Mouse (Mus musculus) ES-Bruce4 (cell line): ENCODE results near the gene Mtus2. TPM values are rescaled to one million over a fixed set of nuclear protein-coding genes. Genes with fewer than 3 reads are reported as not detected.
"Not testable (repeated sequence)": the region's sequence is repeated elsewhere in the genome, so short reads cannot be mapped to it uniquely, and the experiment has no call there.

Source experiments
- H3K27ac ChIP-seq: 2 replicates; pipeline ENCODE4 v1.5.1; 2012; ENCODE audit warnings: low read length, inconsistent platforms; ENCODE audit not compliant: insufficient read depth
- H3K27me3 ChIP-seq: 2 replicates; pipeline ENCODE4 v1.6.1; 2012; ENCODE audit warnings: mild to moderate bottlenecking, low read length, inconsistent platforms; ENCODE audit not compliant: control insufficient read depth, poor library complexity, insufficient read depth, severe bottlenecking
- H3K36me3 ChIP-seq: 2 replicates; pipeline ENCODE4 v1.6.1; 2012; ENCODE audit warnings: inconsistent platforms, mild to moderate bottlenecking, low read length, moderate library complexity; ENCODE audit not compliant: control insufficient read depth, poor library complexity, insufficient read depth, severe bottlenecking
- H3K4me1 ChIP-seq: one replicate; pipeline ENCODE4 v1.8.1; 2011; ENCODE audit warnings: low read length; ENCODE audit not compliant: control insufficient read depth, insufficient read depth
- H3K4me3 ChIP-seq: 2 replicates; pipeline ENCODE4 v1.5.1; 2011; ENCODE audit warnings: low read depth, mild to moderate bottlenecking, low read length
- H3K9ac ChIP-seq: 2 replicates; pipeline ENCODE4 v1.6.1; 2012; ENCODE audit warnings: low read depth, mild to moderate bottlenecking, inconsistent platforms; ENCODE audit not compliant: poor library complexity, severe bottlenecking
- H3K9me3 ChIP-seq: replicated peaks from 2 replicates; pipeline ENCODE4 v1.6.1; 2012; ENCODE audit warnings: mild to moderate bottlenecking, low read length, inconsistent platforms; ENCODE audit not compliant: control insufficient read depth, poor library complexity, insufficient read depth, severe bottlenecking
- CTCF ChIP-seq: IDR thresholded peaks from one replicate; pipeline ENCODE4 v1.8.1; 2011; ENCODE audit warnings: low read depth, low read length
- EP300 ChIP-seq: IDR thresholded peaks from 2 replicates; pipeline ENCODE4 v1.6.1; 2011; ENCODE audit warnings: low read depth, low read length; ENCODE audit not compliant: insufficient read depth
- POLR2A ChIP-seq: IDR thresholded peaks from one replicate; pipeline ENCODE4 v1.8.1; 2011; ENCODE audit warnings: low read length; ENCODE audit not compliant: insufficient read depth
- polyA plus RNA-seq: library from polyadenylated mRNA; stranded (reverse); fragments of >200 nt; gene quantifications from 2 replicates; pipeline ENCODE4 v1.2.4, GENCODE M21; 2011; ENCODE audit warnings: low read depth; ENCODE audit not compliant: missing spikeins, insufficient read depth, insufficient read length

Gene Mtus2
- polyA plus RNA-seq, 1 experiment: 2.4 TPM

GRCm38 (mm10) chr5:147928668-147929497 lies 28.2 kb upstream of the Mtus2 start:
- Histone ChIP-seq H3K9me3 (no peaks in the 10 kb centered on the region), H3K4me3 (no peak overlapping the region), H3K4me1 (no peaks in the 10 kb centered on the region), H3K27ac (no peak overlapping the region), H3K36me3 (no peaks in the 10 kb centered on the region), H3K27me3 (no peaks in the 10 kb centered on the region), H3K9ac (peak overlapping the region; percentile 52)
- TF ChIP-seq POLR2A (no peak), CTCF (peak; percentile 21)

- TF ChIP-seq CTCF (no peak), POLR2A (no peak), EP300 (no peak)
- no peaks in the 10 kb centered on the region for H3K27me3 ChIP-seq
These were observed 22.0 kb upstream of the Mtus2 start for GRCm38 (mm10) chr5:147935096-147935495.

DNA sequence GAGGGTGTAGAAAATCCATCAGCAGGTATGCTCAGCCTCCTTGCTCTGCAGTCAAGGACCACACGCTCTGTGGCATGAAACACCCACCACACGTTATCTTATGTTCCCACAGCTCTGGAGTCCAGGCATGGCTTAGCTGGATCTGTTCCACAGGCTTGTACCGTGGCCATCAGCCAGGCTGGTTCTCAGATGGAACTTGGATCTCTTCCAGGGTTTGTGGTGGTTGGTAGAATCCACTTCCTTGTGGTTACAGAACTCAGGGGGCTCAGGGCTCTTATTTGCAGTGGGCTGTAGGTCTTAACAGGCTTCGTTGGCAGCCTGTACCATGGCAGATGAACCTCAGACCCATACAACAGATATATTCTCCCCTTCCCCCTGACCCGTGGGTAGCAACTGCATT lies 17.9 kb upstream of the Mtus2 start:
- H3K4me1 ChIP-seq: peaks cover 2% of the 10 kb centered on the region
- no peak overlapping the region for H3K4me3 ChIP-seq
- no peak overlapping the region for H3K27ac ChIP-seq
- H3K36me3 ChIP-seq: no peaks in the 10 kb centered on the region
- H3K9ac ChIP-seq: no peak overlapping the region
- H3K27me3 ChIP-seq: no peaks in the 10 kb centered on the region
- TF ChIP-seq CTCF (no peak), POLR2A (no peak), EP300 (no peak)
- H3K9me3 ChIP-seq: no peaks in the 10 kb centered on the region; the same call in 1 of the 2 replicates

More at GRCm38 (mm10) chr5:147935096-147935495, 22.0 kb upstream of the Mtus2 start:
- H3K36me3 ChIP-seq: no peaks in the 10 kb centered on the region
- H3K27ac ChIP-seq: no peak overlapping the region
- H3K9me3 ChIP-seq: no peaks in the 10 kb centered on the region; the same call in 1 of the 2 replicates
- H3K4me1 ChIP-seq: no peaks in the 10 kb centered on the region
- no peak overlapping the region for H3K4me3 ChIP-seq
- no peak overlapping the region for H3K9ac ChIP-seq

DNA sequence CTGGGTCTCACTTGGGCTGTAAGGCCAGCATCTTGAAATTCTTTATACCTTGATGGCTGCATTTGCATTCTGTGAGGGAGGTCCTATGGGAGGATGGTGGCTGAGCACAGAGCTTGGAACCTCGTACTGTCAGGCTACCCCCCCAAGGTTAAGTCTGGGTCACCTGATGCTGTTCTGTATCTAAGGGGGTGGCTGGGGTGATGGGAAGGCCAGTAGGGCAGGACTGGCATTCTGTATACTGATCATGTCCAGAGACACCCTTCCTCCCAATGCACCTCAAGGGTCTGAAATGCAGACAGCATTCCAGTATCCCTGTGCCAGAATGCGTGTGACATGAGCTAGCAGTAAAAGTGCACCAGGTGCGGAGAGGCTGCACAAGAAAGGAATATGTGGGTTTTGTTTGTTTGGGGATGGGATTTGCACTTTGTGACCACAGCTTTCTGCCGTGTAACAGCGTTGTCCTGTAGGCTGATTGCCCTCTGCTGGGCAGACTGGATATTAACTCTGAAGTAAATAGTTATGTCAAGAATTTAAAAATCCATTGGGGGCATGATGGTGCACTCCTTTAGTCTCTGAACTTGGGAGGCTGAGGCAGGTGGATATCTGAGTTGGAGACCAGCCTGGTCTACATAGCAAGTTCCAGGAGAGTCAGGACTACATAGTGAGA lies 12.0 kb upstream of the Mtus2 start:
- Histone ChIP-seq H3K9me3 (no peaks in the 10 kb centered on the region), H3K4me1 (peaks cover 8% of the 10 kb centered on the region), H3K9ac (no peak overlapping the region), H3K4me3 (no peak overlapping the region), H3K36me3 (no peaks in the 10 kb centered on the region), H3K27me3 (no peaks in the 10 kb centered on the region), H3K27ac (no peak overlapping the region)
- TF ChIP-seq POLR2A (no peak), EP300 (no peak), CTCF (peak; percentile 54)

- Histone ChIP-seq H3K27ac (0 out of 2 replicates have a peak overlapping the region, but pooled peaks have one; percentile 3), H3K36me3 (no peaks in the 10 kb centered on the region), H3K4me3 (peak overlapping the region; percentile 12; the same call in 1 of the 2 replicates), H3K9ac (0 out of 2 replicates have a peak overlapping the region, but pooled peaks have one; percentile 2), H3K27me3 (no peaks in the 10 kb centered on the region), H3K4me1 (peaks cover 3% of the 10 kb centered on the region), H3K9me3 (no peaks in the 10 kb centered on the region)
- TF ChIP-seq POLR2A: no peak
- TF ChIP-seq EP300: no peak
- TF ChIP-seq CTCF: no peak
These were observed 7.2 kb upstream of the Mtus2 start for GRCm38 (mm10) chr5:147949881-147950280.

GRCm38 (mm10) chr5:147951751-147952150 lies 5.4 kb upstream of the Mtus2 start:
- Histone ChIP-seq H3K4me1 (peaks cover 2% of the 10 kb centered on the region), H3K9me3 (no peaks in the 10 kb centered on the region), H3K9ac (no peak overlapping the region), H3K27ac (peak overlapping the region; percentile 92), H3K36me3 (no peaks in the 10 kb centered on the region), H3K27me3 (no peaks in the 10 kb centered on the region), H3K4me3 (peak overlapping the region; percentile 33)
- TF ChIP-seq EP300 (peak; percentile 87), CTCF (no peak), POLR2A (peak; percentile 27)

- not testable (repeated sequence) for H3K4me1 ChIP-seq
These were observed 3.9 kb upstream of the Mtus2 start for GRCm38 (mm10) chr5:147953181-147953580.

More at GRCm38 (mm10) chr5:147953181-147953580, 3.9 kb upstream of the Mtus2 start:
- not testable (repeated sequence) for H3K36me3 ChIP-seq, H3K4me3 ChIP-seq, H3K9ac ChIP-seq, H3K9me3 ChIP-seq, H3K27me3 ChIP-seq
- H3K27ac ChIP-seq: peak overlapping the region; percentile 68
